Mouse (Mus musculus): ENCODE data around the gene Abcb8. TPM values are rescaled to one million over a fixed set of nuclear protein-coding genes. Genes with fewer than 3 reads are reported as not detected.

Abcb8 gene
- total RNA-seq, 2 experiments from 2014 or later: 37.0 to 39.8 TPM

- no peak for TF ChIP-seq CTCF (IDR thresholded peaks at IDR 0.05)
- Histone ChIP-seq H3K4me3 (no peak overlapping the region), H3K27ac (no peak overlapping the region)
- DNase-seq: no peak
- intact Hi-C loops (cut with DNase I): no loop called here
Measured at GRCm38 (mm10) chr5:24404594-24405360, 11.3 kb downstream of the Abcb8 start.

- no peak for TF ChIP-seq CTCF (IDR thresholded peaks at IDR 0.05)
- no peak for DNase-seq
- H3K27ac ChIP-seq: no peak overlapping the region
- no peak overlapping the region for H3K4me3 ChIP-seq
- intact Hi-C loops (cut with DNase I): no loop called here
Measured at GRCm38 (mm10) chr5:24405389-24405876, 12.0 kb downstream of the Abcb8 start.

DNA sequence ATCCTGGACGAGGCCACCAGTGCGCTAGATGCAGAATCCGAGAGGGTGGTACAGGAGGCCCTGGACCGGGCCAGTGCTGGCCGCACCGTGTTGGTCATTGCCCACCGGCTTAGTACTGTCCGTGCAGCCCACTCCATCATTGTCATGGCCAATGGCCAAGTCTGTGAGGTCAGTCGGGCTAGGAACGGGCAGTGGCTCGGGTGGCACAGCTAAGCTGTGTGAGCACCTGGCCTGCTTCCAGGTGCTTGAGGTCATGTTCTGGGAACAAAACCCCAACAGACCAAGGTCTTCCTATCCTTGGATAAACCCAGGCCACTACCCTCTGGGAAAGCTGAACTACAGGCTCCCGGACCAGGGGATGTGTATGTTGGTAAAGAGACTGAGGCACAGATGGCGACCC lies 15.2 kb downstream of the Abcb8 start:
- DNase-seq: peak; percentile 71
- no peak overlapping the region for H3K4me3 ChIP-seq
- no peak for TF ChIP-seq CTCF (IDR thresholded peaks at IDR 0.05)
- H3K27ac ChIP-seq: no peak overlapping the region
- intact Hi-C loops (cut with DNase I): no loop called here

GRCm38 (mm10) chr5:24409466-24409865 lies 16.0 kb downstream of the Abcb8 start:
- DNase-seq: no peak
- no peak overlapping the region for H3K4me3 ChIP-seq
- intact Hi-C loops (cut with DNase I): no loop called here
- H3K27ac ChIP-seq: no peak overlapping the region
- TF ChIP-seq CTCF (IDR thresholded peaks at IDR 0.05): no peak

- no peak overlapping the region for H3K27ac ChIP-seq
- TF ChIP-seq CTCF (IDR thresholded peaks at IDR 0.05): no peak
- DNase-seq: no peak
- H3K4me3 ChIP-seq: no peak overlapping the region
- intact Hi-C loops (cut with DNase I): no loop called here
Measured at GRCm38 (mm10) chr5:24412063-24412462, 18.6 kb downstream of the Abcb8 start.

DNA sequence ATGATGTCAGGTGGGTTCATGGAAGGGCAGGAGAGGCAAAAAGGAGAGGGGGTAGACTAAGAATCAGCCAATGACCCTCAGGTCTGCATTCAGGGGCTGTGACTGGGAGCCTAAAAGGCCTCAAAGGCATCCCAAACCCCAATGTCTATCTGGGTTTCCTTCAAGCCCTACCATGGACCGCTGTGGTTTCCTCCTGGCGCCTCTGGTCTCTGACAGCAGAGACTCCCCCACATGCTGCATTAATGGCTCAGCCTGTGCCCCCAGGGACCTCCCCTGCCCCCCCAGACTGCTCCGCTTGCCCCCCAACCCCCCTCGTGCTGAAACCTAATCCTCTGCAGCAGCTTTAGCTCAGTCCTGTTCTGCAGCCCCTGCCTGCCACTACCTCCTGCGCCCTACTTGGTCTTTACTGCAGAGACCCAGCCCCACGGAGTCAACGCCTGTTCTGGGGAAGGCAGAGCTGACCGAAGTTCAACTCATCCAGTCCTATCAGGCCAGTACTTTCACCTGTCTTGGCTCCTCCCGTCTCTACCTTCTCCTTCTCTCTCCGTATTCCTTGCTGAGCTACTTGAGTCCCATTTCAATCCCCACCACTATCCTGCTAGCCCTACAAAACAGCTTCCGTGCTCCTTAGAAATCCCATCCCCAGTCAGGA lies 19.7 kb downstream of the Abcb8 start, which contains the start of gene Asic3:
Gene Asic3, plus strand, starts transcription at position 351 of the 652 bp plus-strand sequence.
- Histone ChIP-seq H3K27ac (no peak within 1 kb of the TSS), H3K4me3 (no peak within 1 kb of the TSS)
- DNase-seq: no peak
- no peak for TF ChIP-seq CTCF (IDR thresholded peaks at IDR 0.05)
- intact Hi-C loops (cut with DNase I): no loop called here

- TF ChIP-seq CTCF (IDR thresholded peaks at IDR 0.05): no peak
- DNase-seq: no peak
- H3K4me3 ChIP-seq: no peak overlapping the region
- no peak overlapping the region for H3K27ac ChIP-seq
- intact Hi-C loops (cut with DNase I): no loop called here
Measured at GRCm38 (mm10) chr5:24413938-24414337, 20.5 kb downstream of the Abcb8 start.

GRCm38 (mm10) chr5:24416222-24416736 lies 22.8 kb downstream of the Abcb8 start:
- TF ChIP-seq CTCF (IDR thresholded peaks at IDR 0.05): peak; percentile 84
- Histone ChIP-seq H3K4me3 (peak overlapping the region; percentile 49), H3K27ac (no peak overlapping the region)
- intact Hi-C loops (cut with DNase I): loop anchor here (1.0 to 5.0 kb wide), 2 partner anchors 36 to 54 kb away; partner anchors contain the start of gene Agap3
- DNase-seq: peak; percentile 67

- no peak for DNase-seq
- H3K27ac ChIP-seq: no peak overlapping the region
- H3K4me3 ChIP-seq: no peak overlapping the region
- TF ChIP-seq CTCF (IDR thresholded peaks at IDR 0.05): no peak
- intact Hi-C loops (cut with DNase I): loop anchor here (5.0 kb wide), 1 partner anchor 35 kb away; the partner anchor contains the start of gene Agap3
Measured at GRCm38 (mm10) chr5:24417587-24417986, 24.1 kb downstream of the Abcb8 start.

DNA sequence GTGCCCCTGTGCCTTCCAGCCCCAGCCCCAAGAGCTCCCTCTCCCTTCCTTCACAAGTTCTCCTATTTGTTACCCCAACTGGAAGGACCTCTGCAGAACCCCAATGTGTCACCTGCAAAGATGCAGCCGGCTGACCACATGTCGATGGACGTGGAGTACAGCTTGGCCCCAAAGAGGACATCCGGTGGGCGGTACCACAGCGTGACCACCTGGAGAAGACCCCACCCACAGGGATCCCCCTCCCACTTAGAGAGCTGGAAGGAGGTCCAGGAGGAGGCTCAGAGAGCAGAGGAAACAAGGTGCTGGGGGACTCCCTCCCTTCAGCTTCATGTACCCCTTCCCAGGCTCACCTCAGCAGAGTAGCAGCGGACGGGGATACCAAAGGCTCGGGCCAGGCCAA lies 26.9 kb downstream of the Abcb8 start:
- no peak overlapping the region for H3K4me3 ChIP-seq
- TF ChIP-seq CTCF (IDR thresholded peaks at IDR 0.05): no peak
- H3K27ac ChIP-seq: no peak overlapping the region
- intact Hi-C loops (cut with DNase I): no loop called here
- no peak for DNase-seq

- TF ChIP-seq CTCF (IDR thresholded peaks at IDR 0.05): no peak
- Histone ChIP-seq H3K4me3 (peak within 1 kb of the TSS; percentile 78), H3K27ac (peak within 1 kb of the TSS; percentile 97)
- intact Hi-C loops (cut with DNase I): no loop called here
- peak; percentile 99 for DNase-seq
Measured at GRCm38 (mm10) chr5:24423129-24424003, 29.9 kb downstream of the Abcb8 start, which contains the start of the genes Cdk5 and Slc4a2. TSS of gene Cdk5 (minus strand) at chr5:24423530. TSS of gene Slc4a2 (plus strand) at chr5:24423837.

All from gastrocnemius, adult 2 months (tissue).